Mouse (Mus musculus) forebrain, postnatal 0 days (tissue): ENCODE measurements around the gene Plbd2. TPM values are rescaled to one million over a fixed set of nuclear protein-coding genes. Genes with fewer than 3 reads are reported as not detected.
A peak's percentile ranks its signal among the peaks of the same experiment; 100 is the strongest.

ENCODE experiments used
- ATAC-seq: fragments of 200-750 bp; cut with Nextera tagmentation; 2 replicates; pipeline ENCODE4 v1.8.0; 2017; ENCODE audit warnings: mild to moderate bottlenecking, moderate library complexity
- DNase-seq: peaks from one replicate; pipeline ENCODE4 v3.0.0-alpha.2; 2015
- H3K27ac ChIP-seq: fragments of 300-500 bp; sonication (generic); 2 replicates; pipeline ENCODE4 v1.5.1; 2014; ENCODE audit warnings: low read depth, mild to moderate bottlenecking, antibody characterized with exemption, low read length, moderate library complexity, mixed read lengths
- H3K27me3 ChIP-seq: fragments of 300-500 bp; sonication (generic); 2 replicates; pipeline ENCODE4 v1.6.1; 2014; ENCODE audit warnings: mild to moderate bottlenecking, low read length, mixed read lengths; ENCODE audit not compliant: insufficient read depth
- H3K36me3 ChIP-seq: fragments of 300-500 bp; sonication (generic); 2 replicates; pipeline ENCODE4 v1.6.1; 2014; ENCODE audit warnings: mild to moderate bottlenecking, moderate library complexity; ENCODE audit not compliant: insufficient read depth
- H3K4me1 ChIP-seq: fragments of 300-500 bp; sonication (generic); 2 replicates; pipeline ENCODE4 v1.6.1; 2014; ENCODE audit warnings: antibody characterized with exemption; ENCODE audit not compliant: insufficient read depth
- H3K4me2 ChIP-seq: fragments of 300-500 bp; sonication (generic); 2 replicates; pipeline ENCODE4 v1.6.1; 2014; ENCODE audit warnings: low read depth, mild to moderate bottlenecking, moderate library complexity
- H3K4me3 ChIP-seq: fragments of 300-500 bp; sonication (generic); 2 replicates; pipeline ENCODE4 v1.5.1; 2014; ENCODE audit warnings: low read depth, low read length, mixed read lengths
- H3K9ac ChIP-seq: fragments of 300-500 bp; sonication (generic); 2 replicates; pipeline ENCODE4 v1.6.1; 2014; ENCODE audit warnings: mild to moderate bottlenecking
- H3K9me3 ChIP-seq: fragments of 300-500 bp; sonication (generic); 2 replicates; pipeline ENCODE4 v1.6.1; 2016; ENCODE audit warnings: low read length
- CTCF ChIP-seq: sonication (generic); IDR thresholded peaks from 2 replicates; pipeline ENCODE4 v1.5.1; 2016; ENCODE audit warnings: antibody characterized with exemption, control low read depth, low read depth
- WGBS: fragments of 180-500 bp; shearing (Covaris S2); extraction: QIAGEN DNeasy Blood & Tissue Kit; methylation state at CpG from one replicate; pipeline ENCODE4 v1.1.7; 2014; 5-methylcytosine and 5-hydroxymethylcytosine counted together
- polyA plus RNA-seq: library from polyadenylated mRNA; unstranded; fragments of >200 nt; fragmentation: Nextera tagmentation; extraction: Ambion mirVana; gene quantifications from 2 replicates; pipeline ENCODE4 v1.2.1, GENCODE M21; 2015
- total RNA-seq: library from RNA; depleted of rRNA; stranded (reverse); fragments of >200 nt; gene quantifications from 2 replicates; pipeline ENCODE4 v1.2.3, GENCODE M21; 2014

The Plbd2 gene
- total and polyA plus RNA-seq, 2 experiments from 2014 or later = 23.7 to 39.4 TPM

- no peak for DNase-seq
- H3K9me3 ChIP-seq = no peaks in the 10 kb centered on the region
- H3K4me3 ChIP-seq = peak overlapping the region; percentile 42
- H3K27me3 ChIP-seq = peaks cover 10% of the 10 kb centered on the region
- H3K36me3 ChIP-seq = no peaks in the 10 kb centered on the region
- H3K27ac ChIP-seq = no peak overlapping the region
- ATAC-seq = no peak
- H3K4me2 ChIP-seq = peak overlapping the region; percentile 65
- 27% methylated on average over 14 of the region's 14 CpGs for WGBS
- no peak for TF ChIP-seq CTCF
- peaks cover 3% of the 10 kb centered on the region; the same call in 1 of the 2 replicates for H3K4me1 ChIP-seq
- peak overlapping the region; percentile 28; the same call in 1 of the 2 replicates for H3K9ac ChIP-seq
Measured at GRCm38 (mm10) chr5:120511643-120512220, 8.3 kb upstream of the Plbd2 start.

GRCm38 (mm10) chr5:120510982-120511642, 7.7 kb upstream of the Plbd2 start, which contains the start of gene Slc8b1:
TSS of gene Slc8b1 (plus strand) at chr5:120511168.
- peak within 1 kb of the TSS; percentile 42 for H3K4me3 ChIP-seq
- H3K9ac ChIP-seq = peak within 1 kb of the TSS; percentile 28; the same call in 1 of the 2 replicates
- TF ChIP-seq CTCF = no peak
- peaks cover 10% of the 10 kb centered on the region for H3K27me3 ChIP-seq
- peak; percentile 75 for DNase-seq
- ATAC-seq = peak; percentile 89
- no peaks in the 10 kb centered on the region for H3K9me3 ChIP-seq
- peak within 1 kb of the TSS; percentile 65 for H3K4me2 ChIP-seq
- no peak within 1 kb of the TSS for H3K27ac ChIP-seq
- H3K4me1 ChIP-seq = peaks cover 3% of the 10 kb centered on the region; the same call in 1 of the 2 replicates
- WGBS = 1% methylated on average over 36 of the region's 36 CpGs
- H3K36me3 ChIP-seq = no peaks in the 10 kb centered on the region

GRCm38 (mm10) chr5:120507311-120507710, 3.9 kb upstream of the Plbd2 start:
- TF ChIP-seq CTCF = no peak
- no peak for ATAC-seq
- Histone ChIP-seq H3K9ac (no peak overlapping the region), H3K27me3 (peaks cover 10% of the 10 kb centered on the region), H3K36me3 (no peaks in the 10 kb centered on the region), H3K4me3 (no peak overlapping the region), H3K4me1 (peaks cover 7% of the 10 kb centered on the region; the same call in 1 of the 2 replicates), H3K9me3 (no peaks in the 10 kb centered on the region), H3K27ac (no peak overlapping the region), H3K4me2 (no peak overlapping the region)
- 53% methylated on average over 4 of the region's 4 CpGs for WGBS
- no peak for DNase-seq

GRCm38 (mm10) chr5:120506490-120506889, 3.1 kb upstream of the Plbd2 start:
- H3K9me3 ChIP-seq = no peaks in the 10 kb centered on the region
- no peak overlapping the region for H3K4me3 ChIP-seq
- H3K27ac ChIP-seq = no peak overlapping the region
- H3K27me3 ChIP-seq = peaks cover 4% of the 10 kb centered on the region
- H3K9ac ChIP-seq = no peak overlapping the region
- 53% methylated on average over 9 of the region's 9 CpGs for WGBS
- H3K4me1 ChIP-seq = peaks cover 15% of the 10 kb centered on the region; the same call in 1 of the 2 replicates
- H3K4me2 ChIP-seq = no peak overlapping the region
- ATAC-seq (no peak), DNase-seq (no peak)
- H3K36me3 ChIP-seq = no peaks in the 10 kb centered on the region
- TF ChIP-seq CTCF = no peak

GRCm38 (mm10) chr5:120505781-120506180, 2.4 kb upstream of the Plbd2 start:
- Histone ChIP-seq H3K27ac (no peak overlapping the region), H3K27me3 (no peaks in the 10 kb centered on the region), H3K4me1 (0 out of 2 replicates have a peak, but pooled peaks cover 12% of the 10 kb centered on the region), H3K9ac (no peak overlapping the region), H3K36me3 (no peaks in the 10 kb centered on the region), H3K4me2 (no peak overlapping the region), H3K4me3 (no peak overlapping the region), H3K9me3 (no peaks in the 10 kb centered on the region)
- 74% methylated on average over 9 of the region's 9 CpGs for WGBS
- TF ChIP-seq CTCF = no peak
- ATAC-seq (no peak), DNase-seq (no peak)

GRCm38 (mm10) chr5:120505368-120505767, 1.9 kb upstream of the Plbd2 start:
- H3K4me3 ChIP-seq = no peak overlapping the region
- DNase-seq = peak; percentile 57
- no peak overlapping the region for H3K4me2 ChIP-seq
- H3K9ac ChIP-seq = no peak overlapping the region
- WGBS = 21% methylated on average over 16 of the region's 16 CpGs
- H3K9me3 ChIP-seq = no peaks in the 10 kb centered on the region
- TF ChIP-seq CTCF = peak; percentile 79
- H3K27me3 ChIP-seq = no peaks in the 10 kb centered on the region
- H3K36me3 ChIP-seq = no peaks in the 10 kb centered on the region
- no peak for ATAC-seq
- no peak overlapping the region for H3K27ac ChIP-seq
- H3K4me1 ChIP-seq = 0 out of 2 replicates have a peak, but pooled peaks cover 12% of the 10 kb centered on the region

GRCm38 (mm10) chr5:120502675-120503143, 716 bp downstream of the Plbd2 start:
- no peaks in the 10 kb centered on the region for H3K9me3 ChIP-seq
- no peak overlapping the region for H3K27ac ChIP-seq
- H3K4me3 ChIP-seq = peak overlapping the region; percentile 94
- H3K9ac ChIP-seq = peak overlapping the region; percentile 88
- ATAC-seq (no peak), DNase-seq (peak; percentile 14)
- 0 out of 2 replicates have a peak, but pooled peaks cover 12% of the 10 kb centered on the region for H3K4me1 ChIP-seq
- TF ChIP-seq CTCF = no peak
- 4% methylated on average over 12 of the region's 12 CpGs for WGBS
- H3K36me3 ChIP-seq = peaks cover 10% of the 10 kb centered on the region; the same call in 1 of the 2 replicates
- no peaks in the 10 kb centered on the region for H3K27me3 ChIP-seq
- peak overlapping the region; percentile 86 for H3K4me2 ChIP-seq
